Mouse (Mus musculus) ovary, postnatal 10 days (tissue): ENCODE data around the gene Stx12.
"Not testable (repeated sequence)": the region's sequence is repeated elsewhere in the genome, so short reads cannot be mapped to it uniquely, and the experiment has no call there.

ENCODE experiments used
- DNase-seq: peaks from one replicate; pipeline ENCODE4 v3.0.0; 2022; ENCODE audit warnings: low spot score

The Stx12 gene

DNA sequence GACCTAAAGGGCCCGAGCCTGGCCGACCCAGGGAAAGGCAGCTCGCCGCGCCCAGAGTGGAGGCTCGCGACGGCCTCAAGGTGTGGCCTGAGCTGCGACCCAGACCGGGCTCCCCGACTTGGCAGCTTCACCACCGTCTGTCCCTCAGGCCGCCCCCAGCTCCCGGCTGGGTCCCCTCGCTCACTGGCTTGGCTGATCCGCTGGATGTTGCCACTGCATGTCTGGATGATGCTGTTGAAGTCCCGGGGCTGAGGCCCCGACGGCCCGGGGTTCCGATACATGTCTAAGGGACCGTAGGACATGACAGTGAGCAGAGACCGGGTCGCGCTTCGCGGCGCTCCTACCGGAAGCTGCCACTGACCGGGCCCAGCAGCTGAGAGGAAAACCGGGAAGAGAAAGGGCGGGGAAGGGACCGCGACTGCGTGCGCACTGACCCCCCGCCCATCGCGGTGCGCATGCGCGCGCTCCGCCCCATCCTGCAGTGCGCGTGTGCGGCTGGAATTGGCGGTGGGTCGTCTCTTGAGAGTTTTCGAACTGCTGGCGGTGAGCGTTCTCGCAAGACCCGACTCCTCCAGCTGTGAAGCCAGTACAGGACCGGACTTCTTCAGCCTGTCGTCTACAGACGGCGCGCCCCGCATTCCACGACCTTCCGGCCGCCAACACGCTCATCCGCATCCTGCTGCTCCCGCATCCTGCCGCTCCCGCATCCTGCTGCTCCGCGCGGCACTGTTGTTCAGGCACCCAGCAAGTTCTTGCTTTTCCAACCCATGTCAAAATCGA, at the start of gene Stx12:
TSS of gene Stx12 (minus strand) at position 446 of the 780 bp plus-strand sequence.
- DNase-seq = peak; percentile 79

DNA sequence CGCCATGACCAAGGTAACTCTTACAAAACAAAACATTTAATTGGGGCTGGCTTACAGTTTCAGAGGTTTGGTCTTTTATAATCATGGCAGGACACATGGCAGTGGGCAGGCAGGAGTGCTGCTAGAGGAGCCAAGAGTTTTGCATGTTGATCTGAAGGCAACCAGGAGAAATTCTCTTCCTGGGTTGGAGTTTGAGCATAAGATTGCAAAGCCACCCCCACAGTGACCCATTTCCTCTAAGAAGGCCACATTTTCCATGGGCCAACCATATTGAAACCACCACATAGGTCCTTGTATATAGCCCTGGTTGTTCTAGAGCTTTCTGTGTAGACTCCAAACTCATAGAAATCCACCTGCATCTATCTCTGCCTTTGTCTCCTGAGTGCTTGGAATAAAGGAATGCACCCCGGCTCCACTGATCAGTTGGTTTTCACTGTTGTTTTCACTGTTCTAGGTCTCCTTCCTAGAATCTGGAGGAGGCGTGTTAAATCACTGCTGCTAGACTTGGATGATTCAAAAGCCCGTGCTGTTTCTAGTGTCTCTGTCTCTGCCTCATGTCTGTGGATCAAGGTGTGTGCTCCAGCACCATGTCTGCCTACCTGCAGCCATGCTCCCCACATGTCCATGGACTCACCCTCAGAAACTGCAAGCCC, 48.6 kb upstream of the Stx12 start:
- no peak for DNase-seq

DNA sequence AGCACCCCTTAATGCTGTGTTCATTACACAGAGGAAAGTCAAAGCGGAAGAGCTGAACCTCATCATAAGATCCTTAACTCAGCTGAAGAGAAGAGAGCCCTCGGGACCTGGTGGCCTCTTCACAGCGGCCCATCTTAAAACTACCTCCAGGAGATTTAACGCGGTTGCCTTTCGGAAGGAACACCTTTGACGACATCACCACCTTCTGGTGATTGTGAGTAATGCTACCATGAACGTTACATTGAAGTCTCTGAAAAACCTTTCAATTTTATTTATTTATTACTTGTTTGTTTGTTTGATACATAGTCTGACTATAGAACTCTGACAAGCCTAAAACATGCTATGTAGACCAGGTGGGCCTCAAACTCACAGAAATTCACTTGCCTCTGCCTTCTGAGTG, 46.5 kb upstream of the Stx12 start:
- DNase-seq = no peak

DNA sequence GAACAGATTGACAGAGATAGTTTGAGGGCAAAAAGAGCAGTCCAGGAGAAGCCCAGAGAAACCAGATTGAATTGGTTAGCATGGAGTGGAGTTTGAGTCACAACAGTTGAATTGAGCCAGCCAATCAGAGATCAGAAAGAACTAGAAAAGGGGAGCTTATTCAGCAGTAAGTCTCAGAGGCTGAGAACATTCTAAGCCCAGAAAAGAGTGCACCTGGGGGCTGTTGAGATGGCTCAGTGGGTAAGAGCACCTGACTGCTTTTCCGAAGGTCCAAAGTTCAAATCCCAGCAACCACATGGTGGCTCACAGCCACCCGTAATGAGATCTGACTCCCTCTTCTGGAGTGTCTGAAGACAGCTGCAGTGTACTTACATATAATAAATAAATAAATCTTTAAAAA, 42.2 kb upstream of the Stx12 start:
- not testable (repeated sequence) for DNase-seq

DNA sequence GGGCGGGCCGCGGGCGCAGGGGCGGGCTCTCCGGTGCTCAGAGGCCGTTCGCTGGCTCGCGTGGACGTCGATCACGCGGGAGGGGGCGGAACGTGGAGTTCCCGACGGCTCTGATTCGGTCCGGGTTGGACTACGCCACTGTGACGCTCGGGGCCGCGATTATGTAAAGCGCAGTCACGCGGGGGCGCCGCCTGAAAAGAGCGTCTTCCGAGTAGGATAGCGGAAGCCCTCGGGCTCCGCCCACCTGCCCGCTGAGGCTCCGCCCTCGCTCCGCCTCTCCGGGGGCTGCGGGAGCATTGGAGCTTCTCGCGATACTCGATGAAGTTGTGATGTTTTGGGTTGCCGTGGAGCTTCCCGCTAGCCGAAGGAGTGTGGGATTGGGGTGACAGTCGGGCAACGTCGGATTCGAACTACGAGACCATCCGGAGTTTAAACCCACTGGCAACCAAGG, 38.3 kb upstream of the Stx12 start, which contains the start of gene Fam76a:
TSS of gene Fam76a (minus strand) at position 1 of the 451 bp plus-strand sequence.
- peak; percentile 95 for DNase-seq

DNA sequence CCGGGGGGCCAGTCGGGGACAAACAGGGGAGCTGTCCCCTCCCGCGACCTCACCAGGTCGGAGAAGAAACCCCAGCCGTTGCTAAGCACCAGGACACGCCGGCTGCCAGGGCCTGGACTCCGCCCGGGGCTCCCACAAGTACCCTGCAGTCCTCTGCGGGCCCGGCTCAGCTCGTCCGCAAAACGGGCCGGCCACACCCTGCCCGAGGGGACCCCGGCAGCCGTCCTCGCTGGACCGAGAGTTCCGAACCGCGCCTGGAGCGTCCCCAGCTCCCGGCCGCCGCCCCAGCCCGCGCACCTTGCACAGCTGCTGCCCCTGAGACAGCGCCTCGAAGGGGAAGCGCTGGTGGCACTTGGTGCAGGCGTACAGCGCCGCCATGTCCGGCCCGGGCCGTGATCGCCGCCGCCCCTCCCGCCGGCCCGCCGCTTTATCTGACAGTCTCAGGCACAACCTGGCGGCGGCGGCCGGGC, 37.8 kb upstream of the Stx12 start:
- DNase-seq = no peak

DNA sequence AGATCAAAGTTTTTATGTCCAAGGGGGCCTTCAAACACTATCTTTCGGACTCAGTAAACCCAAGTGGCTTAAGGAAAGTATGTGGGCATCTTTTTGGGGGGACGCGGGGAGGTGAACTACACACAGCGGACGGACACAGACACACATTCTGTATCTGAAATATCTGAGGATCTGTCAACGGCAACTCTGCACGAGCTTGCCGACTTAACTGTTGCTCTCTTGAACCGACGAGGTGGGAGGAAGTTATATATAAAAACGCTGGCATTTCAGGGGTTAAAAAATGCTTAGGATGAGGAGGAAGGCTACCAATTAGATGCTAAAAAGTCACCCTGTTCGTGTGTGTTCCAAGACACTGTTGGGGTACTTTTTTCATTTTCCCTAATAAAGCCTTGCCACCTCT, 37.2 kb upstream of the Stx12 start:
- DNase-seq = no peak

DNA sequence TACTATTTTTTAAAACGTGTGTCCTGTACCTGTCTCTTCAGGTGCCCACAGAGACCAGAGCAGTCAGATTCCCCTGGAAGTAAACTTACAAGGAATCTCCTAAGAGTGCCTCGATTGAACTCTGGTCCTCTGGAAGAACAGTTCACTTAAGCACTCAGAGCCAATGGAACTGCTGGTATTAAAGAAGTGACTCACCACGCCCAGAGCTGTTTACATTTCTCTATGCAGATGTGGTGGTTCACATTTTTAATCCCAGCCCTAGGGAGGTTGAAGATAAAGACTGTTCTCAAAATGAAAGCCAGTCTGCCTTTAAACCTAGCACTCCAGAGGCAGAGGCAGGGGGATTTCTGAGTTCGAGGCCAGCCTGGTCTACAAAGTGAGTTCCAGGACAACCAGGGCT, 35.9 kb upstream of the Stx12 start:
- no peak for DNase-seq

DNA sequence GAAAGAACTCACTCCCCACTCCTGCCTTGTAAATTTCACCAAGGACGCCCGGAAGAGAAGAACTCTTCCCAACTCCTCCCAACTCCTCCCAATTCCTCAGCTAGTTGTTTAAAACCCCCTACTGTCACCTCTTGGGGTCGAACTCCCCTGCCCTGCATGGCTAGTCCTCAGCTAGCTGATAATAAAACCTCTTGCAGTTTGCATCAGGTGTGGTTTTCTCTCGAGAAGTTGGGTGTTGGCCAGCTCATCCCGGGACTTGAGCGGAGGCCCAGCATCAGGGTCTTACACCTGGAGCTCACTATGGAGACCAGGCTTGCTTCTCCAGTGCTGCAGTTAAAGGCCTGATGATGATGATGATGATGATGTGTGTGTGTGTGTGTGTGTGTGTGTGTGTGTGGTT, 34.2 kb upstream of the Stx12 start:
- not testable (repeated sequence) for DNase-seq

DNA sequence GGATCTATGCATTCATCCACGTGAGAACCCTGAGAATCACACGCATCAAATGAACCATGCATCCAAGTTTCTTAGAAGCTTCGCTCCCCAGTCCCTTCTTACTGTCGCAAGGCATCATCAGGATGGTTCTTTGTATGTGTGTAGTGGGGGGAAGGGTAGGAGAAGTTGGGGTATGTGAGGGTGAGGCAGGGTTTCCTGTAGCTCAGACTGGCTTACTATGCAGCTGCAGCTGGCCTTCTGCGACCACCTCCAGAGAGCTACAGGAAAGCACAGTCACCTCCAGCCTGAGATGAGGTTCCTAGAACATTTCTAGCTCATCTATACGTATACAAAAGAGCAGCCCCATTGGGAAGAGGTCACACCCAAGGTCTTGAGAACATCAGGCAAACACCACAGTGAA, 27.8 kb upstream of the Stx12 start:
- DNase-seq = no peak

DNA sequence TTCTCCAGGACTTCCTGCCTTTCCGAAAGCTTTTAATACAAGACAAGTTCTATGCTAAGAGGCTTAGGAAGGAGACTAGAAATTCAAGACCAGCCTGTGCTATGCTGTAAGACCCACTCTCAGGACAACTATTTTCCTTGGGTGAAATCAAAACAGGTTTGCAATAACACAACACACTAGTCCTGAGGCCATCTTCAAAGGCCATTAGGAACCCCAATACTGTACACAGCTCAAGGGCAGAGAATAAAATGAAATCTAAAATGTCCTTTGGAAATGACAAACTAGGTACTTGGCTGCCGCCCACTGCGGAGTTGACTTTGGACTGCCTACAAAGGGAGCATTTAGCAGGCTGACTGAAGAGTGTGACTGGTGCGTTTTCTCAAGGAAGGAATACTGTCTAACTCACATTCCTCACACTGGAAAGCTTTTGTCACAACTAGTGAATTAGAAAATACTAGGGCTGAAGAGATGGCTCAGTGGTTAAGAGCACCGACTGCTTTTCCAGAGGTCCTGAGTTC, 21.6 kb upstream of the Stx12 start:
- no peak for DNase-seq

DNA sequence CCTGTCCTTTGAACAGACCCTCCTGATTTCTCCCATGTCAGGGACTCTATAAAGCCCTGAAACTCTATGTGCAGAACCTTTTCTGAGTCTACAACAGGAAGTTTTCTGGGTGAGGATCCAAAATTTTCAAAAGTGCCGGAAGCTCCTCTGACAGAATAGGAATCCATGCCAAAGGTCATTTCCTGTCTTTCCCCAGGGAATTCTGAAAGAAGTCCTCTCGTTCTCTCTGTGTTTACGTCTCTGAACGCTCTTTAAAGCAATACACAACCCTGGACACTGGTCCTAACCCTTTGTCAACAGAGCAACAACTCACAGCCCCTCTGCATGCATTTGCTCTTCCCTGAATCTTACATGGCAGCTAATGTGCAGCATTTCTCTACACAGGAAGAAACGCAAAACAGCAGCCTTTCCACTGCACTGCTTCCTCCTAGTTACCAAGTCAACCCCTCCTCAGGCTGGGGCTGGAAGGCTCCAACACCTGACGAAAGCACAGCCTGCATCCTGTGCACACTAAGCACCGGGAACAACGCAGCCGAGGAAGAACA, 20.5 kb upstream of the Stx12 start:
- DNase-seq = no peak

DNA sequence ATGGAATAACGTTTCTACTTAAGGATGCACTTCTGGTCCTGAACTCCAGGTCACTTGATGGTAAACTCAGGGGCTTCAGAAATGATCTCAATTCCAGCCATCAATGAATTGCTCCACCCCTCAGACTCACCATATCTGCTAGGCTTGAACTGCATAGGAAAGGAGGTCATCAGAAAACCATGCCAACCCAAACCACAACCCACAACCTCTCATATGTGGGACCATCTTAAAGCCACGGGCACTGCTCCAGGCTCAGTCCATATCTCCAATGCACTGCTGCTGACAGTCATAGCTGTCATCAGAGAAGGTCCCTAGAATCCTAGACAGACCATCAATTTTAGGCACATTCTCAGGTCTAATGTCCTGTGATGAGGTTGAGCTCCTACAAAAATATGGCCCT, 19.8 kb upstream of the Stx12 start:
- no peak for DNase-seq

DNA sequence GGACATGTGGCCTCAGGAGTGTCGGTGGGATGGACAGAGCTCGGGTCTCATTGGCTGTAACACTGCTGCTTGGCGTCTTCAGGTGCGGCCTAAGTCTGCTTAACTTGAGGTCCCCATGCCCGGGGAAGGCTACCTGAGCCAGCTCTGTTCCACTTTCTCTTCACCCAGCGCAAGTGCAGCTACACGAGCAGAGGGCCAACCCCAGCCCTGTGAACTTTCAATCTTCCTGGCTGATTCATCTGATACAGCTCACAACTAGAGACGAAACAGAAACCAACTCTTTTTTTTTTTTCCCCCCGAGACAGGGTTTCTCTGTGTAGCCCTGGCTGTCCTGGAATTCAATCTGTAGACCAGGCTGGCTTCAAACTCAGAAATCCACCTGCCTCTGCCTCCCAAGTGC, 13.9 kb upstream of the Stx12 start:
- no peak for DNase-seq

DNA sequence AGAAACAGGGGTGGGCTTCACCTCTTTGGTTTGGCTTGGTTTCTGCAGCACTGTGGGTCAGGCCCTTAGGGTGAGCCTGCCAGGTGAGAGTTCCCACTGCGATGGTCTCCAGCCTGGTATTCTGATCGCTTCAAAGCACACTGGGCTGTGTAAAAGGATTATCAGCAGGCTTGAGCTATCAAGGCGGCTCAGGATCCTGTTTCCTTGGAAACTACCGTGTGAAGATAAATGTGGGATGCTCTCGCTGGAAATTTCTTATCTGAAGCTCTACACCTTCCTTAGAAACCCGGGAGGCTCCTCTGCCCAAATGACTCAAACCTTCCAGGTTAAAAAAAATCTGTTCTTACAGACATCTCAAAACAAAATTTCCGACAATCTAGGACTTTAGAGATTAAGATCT, 10.1 kb upstream of the Stx12 start:
- no peak for DNase-seq

DNA sequence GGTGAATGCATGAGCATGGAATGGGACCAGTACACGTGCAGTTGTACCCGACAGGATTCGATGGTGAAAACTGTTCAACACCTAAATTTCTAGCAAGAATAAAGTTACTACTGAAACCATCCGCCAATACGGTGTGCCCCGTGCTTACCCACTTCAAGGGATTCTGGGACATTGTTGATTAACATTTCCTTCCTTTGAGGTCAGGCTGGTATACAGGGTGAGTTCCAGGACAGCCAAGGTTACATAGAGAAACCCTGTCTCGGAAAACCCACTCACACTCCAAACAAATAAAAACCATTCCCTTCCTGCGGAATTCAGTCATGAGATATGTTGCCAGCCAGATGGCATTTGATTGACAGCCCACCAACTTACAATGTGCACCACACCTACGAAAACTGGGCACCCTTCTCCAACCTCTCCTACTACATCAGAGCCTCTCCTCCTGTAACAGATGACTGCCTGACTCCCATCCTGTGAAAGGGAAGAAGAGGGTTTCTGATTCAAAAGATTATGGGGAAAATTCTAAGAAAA, 600 bp upstream of the Stx12 start:
- DNase-seq = no peak

DNA sequence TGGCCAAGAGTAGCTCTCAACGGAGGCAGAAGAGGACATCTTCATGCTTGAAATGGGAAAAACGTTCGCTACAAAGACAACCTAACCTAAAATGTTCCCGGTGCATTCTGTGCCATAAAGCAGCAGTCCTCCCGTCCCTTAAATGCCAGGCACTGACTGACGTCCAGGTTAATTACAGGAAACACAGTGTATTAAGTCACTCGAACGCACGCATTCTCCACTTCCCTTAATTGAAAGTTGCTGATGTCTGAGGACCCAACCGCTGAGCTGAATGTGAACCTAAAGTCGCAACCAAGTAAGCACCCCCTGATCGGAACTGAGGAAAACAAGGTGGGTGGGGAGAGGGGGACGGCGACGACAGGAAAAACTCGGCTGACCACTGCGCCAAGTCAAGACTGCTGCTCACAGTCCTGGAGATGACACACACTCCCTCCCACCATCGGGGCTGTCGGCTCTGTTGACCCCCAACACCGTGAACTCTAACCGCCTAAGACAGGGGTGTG, 697 bp downstream of the Stx12 start:
- no peak for DNase-seq

DNA sequence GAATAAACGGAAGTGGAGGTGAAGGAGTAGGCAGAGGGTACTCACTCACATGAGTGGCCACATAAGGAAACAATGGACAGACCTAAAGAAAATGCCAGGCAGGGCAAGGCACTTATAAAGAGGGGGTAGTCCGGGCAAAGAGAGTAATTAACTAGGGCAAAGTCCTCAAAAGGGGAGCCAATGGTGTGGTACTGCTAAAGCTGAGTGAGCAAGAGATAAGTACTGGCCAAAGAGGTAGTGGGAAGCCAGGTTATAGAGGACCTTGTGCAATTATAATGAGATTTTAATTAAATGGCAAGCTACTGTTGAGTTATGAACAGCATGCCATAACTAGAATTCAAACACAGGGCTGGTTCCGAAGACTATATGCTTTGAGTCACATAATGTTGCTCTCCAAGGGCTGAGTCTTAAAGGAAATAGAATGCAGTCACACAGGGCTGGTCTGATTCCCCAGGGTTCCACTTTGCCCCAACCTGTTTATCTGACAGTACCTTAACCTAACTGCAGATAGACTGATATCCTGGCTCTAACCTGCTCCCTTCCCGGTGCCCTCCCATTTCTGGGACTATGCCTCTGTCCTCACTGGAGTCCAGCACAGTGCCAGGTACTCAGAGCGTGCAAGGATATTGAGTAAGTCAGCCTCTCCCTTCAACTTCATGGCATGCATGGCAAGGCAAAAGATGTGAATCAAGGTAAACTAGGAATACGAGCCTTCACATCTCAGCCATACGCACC, 9.8 kb downstream of the Stx12 start:
- no peak for DNase-seq

DNA sequence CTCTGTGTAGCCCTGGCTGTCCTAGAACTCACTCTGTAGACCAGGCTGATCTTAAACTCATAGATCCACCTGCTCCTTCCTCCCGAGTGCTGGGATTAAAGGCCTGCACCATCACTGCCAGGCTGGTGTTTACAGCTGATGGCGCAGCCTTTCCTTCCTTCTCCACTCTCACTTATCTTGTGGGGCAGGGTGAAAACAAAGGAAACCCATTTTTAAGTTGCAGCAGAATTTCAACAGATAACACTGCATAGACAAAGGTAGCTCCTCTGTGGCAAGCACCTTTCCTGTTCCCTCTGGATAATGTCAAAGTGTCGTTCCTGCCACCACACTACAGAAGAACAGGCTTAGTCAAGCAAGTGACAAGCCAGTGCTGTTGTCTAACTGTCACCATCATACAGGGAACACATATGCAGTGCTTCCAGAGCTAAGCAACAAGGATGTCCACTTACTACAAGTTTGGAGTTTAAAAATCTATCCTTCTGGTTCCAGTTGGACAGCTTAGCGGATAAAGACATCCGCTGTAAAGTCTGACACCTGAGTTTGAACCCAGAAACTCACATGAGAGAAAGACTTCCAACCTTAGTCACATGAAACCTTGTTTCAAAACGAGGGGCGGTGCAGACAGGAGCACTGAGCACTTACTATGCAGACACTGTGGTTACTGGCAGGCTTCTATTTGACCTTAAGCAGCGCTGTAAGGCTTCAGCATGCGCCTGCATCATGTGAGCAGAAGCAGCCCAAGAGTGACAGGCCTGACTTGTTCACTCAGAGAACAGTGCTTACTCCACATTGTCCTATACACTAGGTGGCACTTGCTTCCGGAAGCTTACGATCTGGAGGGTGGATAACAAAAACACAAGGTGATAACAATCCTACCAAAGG, 10.6 kb downstream of the Stx12 start:
- no peak for DNase-seq

DNA sequence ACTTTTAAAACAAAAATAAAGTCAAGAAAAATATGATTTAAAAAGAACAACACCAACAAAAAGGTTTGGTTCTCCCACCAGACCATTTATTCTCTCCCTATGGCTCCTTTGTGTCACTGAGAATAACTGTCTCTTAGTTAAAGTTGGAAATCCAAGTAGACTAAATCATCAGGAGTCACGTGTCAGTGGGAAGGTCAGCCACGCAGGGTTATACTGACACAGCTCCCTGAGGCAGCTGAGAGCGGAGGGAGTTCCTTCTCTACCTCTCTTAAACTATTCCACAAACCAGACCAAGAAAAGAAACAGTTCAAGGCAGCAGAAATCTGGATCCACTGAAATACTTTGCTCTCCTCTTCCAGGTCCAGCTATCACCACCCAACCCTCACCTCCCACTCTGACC, 13.2 kb downstream of the Stx12 start:
- no peak for DNase-seq

DNA sequence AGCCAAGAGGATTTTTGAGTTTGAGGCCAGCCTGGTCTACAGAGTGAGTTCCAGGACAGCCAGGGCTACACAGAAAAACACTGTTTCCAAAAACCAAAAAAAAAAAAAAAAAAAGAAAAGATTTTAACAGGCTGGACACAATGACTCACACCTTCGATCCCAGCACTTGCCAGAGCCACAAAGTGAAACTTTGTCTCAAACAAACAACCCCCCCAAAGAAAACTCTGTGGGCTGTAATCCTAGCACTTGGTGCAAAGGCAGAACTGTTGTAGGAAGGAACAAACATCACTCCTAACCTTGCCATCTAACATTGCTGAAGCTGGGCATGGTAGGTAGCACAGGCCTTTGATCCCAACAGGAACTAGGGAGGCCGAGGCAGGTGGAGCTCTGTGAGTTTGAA, 19.5 kb downstream of the Stx12 start:
- DNase-seq = no peak
